ENCODE assay signal across 9 mouse cellular contexts in the genomic region with DNA sequence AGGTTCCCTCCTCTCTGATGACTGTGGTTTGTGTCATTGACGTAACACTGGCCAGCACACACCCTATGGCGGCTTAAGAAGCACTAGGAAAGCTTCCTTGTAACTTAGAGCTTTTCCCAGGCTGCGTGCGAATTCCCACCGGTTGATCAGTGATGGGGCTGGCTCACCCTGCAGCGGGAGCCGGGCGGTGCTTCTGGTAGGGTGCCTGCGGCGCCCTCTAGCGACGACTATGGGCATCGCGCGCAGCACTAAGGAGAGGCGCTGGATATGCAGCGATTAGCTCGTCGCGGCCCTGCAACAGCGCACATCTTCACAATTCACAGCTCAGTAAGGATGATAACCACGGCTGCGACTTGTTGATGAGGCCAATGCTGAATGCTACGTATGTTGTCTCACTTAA. TPM values are rescaled to one million over a fixed set of nuclear protein-coding genes. Genes with fewer than 3 reads are reported as not detected.
A peak's percentile ranks its signal among the peaks of the same experiment; 100 is the strongest.
DNase-seq lines count a peak whose midpoint lies in the region; ATAC-seq lines count a peak whose summit lies in the region.
"Had no signal": no experiment of that assay in that cellular context is flagged by ENCODE, and none has a peak within 500 bp of the region (broad histone marks: within the 10 kb centered on the region; RNA-seq: fewer than 3 reads in every experiment).

No protein-coding gene starts in this region.

- under 1% methylated on average over 24 of the region's 24 CpGs for WGBS in embryonic facial prominence, embryonic 12.5 days
- WGBS in kidney, embryonic 15.5 days, result 1% methylated on average over 24 of the region's 24 CpGs
- WGBS in limb, embryonic 12.5 days, result 3% methylated on average over 24 of the region's 24 CpGs

- H3K27ac ChIP-seq in embryonic facial prominence, embryonic 12.5 days, result no peak overlapping the region
- no peak overlapping the region for H3K27ac ChIP-seq in kidney, embryonic 15.5 days
- H3K27ac ChIP-seq in limb, embryonic 12.5 days, result no peak overlapping the region
- H3K27ac ChIP-seq: limb, embryonic 15.5 days had no signal

- peak overlapping the region; percentile 30 for H3K4me2 ChIP-seq in embryonic facial prominence, embryonic 12.5 days (replicated peaks)
- peak overlapping the region; percentile 33; the same call in 1 of the 2 replicates for H3K4me2 ChIP-seq in kidney, embryonic 15.5 days
- H3K4me2 ChIP-seq in limb, embryonic 12.5 days, result peak overlapping the region; percentile 39
- H3K4me2 ChIP-seq: limb, embryonic 15.5 days had no signal

- peak; percentile 43 for DNase-seq in ovary, postnatal 10 days (ENCODE audit: low spot score)
- DNase-seq in ovary, adult 18-20 months (ENCODE audit: low spot score), result no peak
- peak; percentile 24 for DNase-seq in heart, adult 8-10 months (ENCODE audit: low spot score)
- peak; percentile 83 for DNase-seq in neural tube, embryonic 10.5 days (ENCODE audit: extremely low spot score, low spot score)
- DNase-seq in thymus, postnatal 14 days, result peak; percentile 32

- no peak for ATAC-seq in embryonic facial prominence, embryonic 12.5 days (ENCODE audit: insufficient number of reproducible peaks, insufficient read depth, low FRiP score, low TSS enrichment)
- no peak for ATAC-seq in kidney, embryonic 15.5 days (replicated peaks; ENCODE audit: low FRiP score)
- no peak for ATAC-seq in limb, embryonic 12.5 days (ENCODE audit: insufficient number of reproducible peaks, insufficient read depth, low FRiP score, low TSS enrichment, low read depth)

- no peak overlapping the region for H3K9ac ChIP-seq in embryonic facial prominence, embryonic 12.5 days
- no peak overlapping the region for H3K9ac ChIP-seq in kidney, embryonic 15.5 days
- H3K9ac ChIP-seq in limb, embryonic 12.5 days (replicated peaks), result no peak overlapping the region
- H3K9ac ChIP-seq: limb, embryonic 15.5 days had no signal

- peaks cover 6% of the 10 kb centered on the region; the same call in 1 of the 2 replicates for H3K4me1 ChIP-seq in embryonic facial prominence, embryonic 12.5 days
- peaks cover 21% of the 10 kb centered on the region for H3K4me1 ChIP-seq in kidney, embryonic 15.5 days
- 0 out of 2 replicates have a peak, but pooled peaks cover 13% of the 10 kb centered on the region for H3K4me1 ChIP-seq in limb, embryonic 12.5 days (replicated peaks)

- no peaks in the 10 kb centered on the region for H3K36me3 ChIP-seq in embryonic facial prominence, embryonic 12.5 days
- no peaks in the 10 kb centered on the region for H3K36me3 ChIP-seq in kidney, embryonic 15.5 days
- H3K36me3 ChIP-seq in limb, embryonic 12.5 days, result no peaks in the 10 kb centered on the region
- H3K36me3 ChIP-seq: limb, embryonic 15.5 days had no signal

- H3K9me3 ChIP-seq in embryonic facial prominence, embryonic 12.5 days, result no peaks in the 10 kb centered on the region; the same call in 1 of the 2 replicates
- H3K9me3 ChIP-seq in kidney, embryonic 15.5 days (replicated peaks), result no peaks in the 10 kb centered on the region
- peaks cover 7% of the 10 kb centered on the region; the same call in 1 of the 2 replicates for H3K9me3 ChIP-seq in limb, embryonic 12.5 days

- H3K27me3 ChIP-seq in embryonic facial prominence, embryonic 12.5 days, result peaks cover 26% of the 10 kb centered on the region
- H3K27me3 ChIP-seq in kidney, embryonic 15.5 days, result peaks cover 25% of the 10 kb centered on the region
- H3K27me3 ChIP-seq in limb, embryonic 12.5 days, result peaks cover 63% of the 10 kb centered on the region

- H3K4me3 ChIP-seq in embryonic facial prominence, embryonic 12.5 days, result no peak overlapping the region
- H3K4me3 ChIP-seq in kidney, embryonic 15.5 days (replicated peaks), result no peak overlapping the region
- H3K4me3 ChIP-seq in limb, embryonic 12.5 days (replicated peaks), result peak overlapping the region; percentile 11; the same call in 1 of the 2 replicates
- H3K4me3 ChIP-seq: limb, embryonic 15.5 days had no signal

RNA-seq across cellular contexts. Expression of a gene that starts 3.4 kb away (rescaled TPM):
- polyA plus RNA-seq in embryonic facial prominence, embryonic 12.5 days (2016; fragmentation: Nextera tagmentation; extraction: Ambion mirVana), result 5.3 and 5.6 TPM in 2 replicates
- under 1 TPM; 0.37 to 0.84 (median 0.58) TPM for total RNA-seq in heart, adult 8-10 months (2022)
- polyA plus RNA-seq in kidney, embryonic 15.5 days (2015; fragmentation: Nextera tagmentation; extraction: Ambion mirVana), result 6.3 and 6.4 TPM in 2 replicates
- polyA plus RNA-seq in limb, embryonic 12.5 days (2016; fragmentation: Nextera tagmentation; extraction: Ambion mirVana), result 6.6 and 7.0 TPM in 2 replicates

RNA-seq across cellular contexts. Expression of a gene that starts 43.1 kb away (rescaled TPM):
- polyA plus RNA-seq in embryonic facial prominence, embryonic 12.5 days (2016; fragmentation: Nextera tagmentation; extraction: Ambion mirVana), result not detected in 2 replicates
- total RNA-seq in heart, adult 8-10 months (2022), result not detected
- not detected in 2 replicates for polyA plus RNA-seq in kidney, embryonic 15.5 days (2015; fragmentation: Nextera tagmentation; extraction: Ambion mirVana)
- polyA plus RNA-seq in limb, embryonic 12.5 days (2016; fragmentation: Nextera tagmentation; extraction: Ambion mirVana), result not detected in 2 replicates
- polyA plus RNA-seq: limb, embryonic 15.5 days had no signal
